Mouse (Mus musculus) neural tube, embryonic 14.5 days (tissue): ENCODE measurements around the gene Myo16. TPM values are rescaled to one million over a fixed set of nuclear protein-coding genes. Genes with fewer than 3 reads are reported as not detected.

Source experiments
- ATAC-seq: fragments of 200-750 bp; cut with Nextera tagmentation; 2 replicates; pipeline ENCODE4 v1.8.0; 2017; ENCODE audit warnings: low read depth, mild to moderate bottlenecking, moderate TSS enrichment, moderate library complexity
- H3K27ac ChIP-seq: fragments of 300-500 bp; sonication (generic); 2 replicates; pipeline ENCODE4 v1.5.1; 2014; ENCODE audit warnings: low read depth, mild to moderate bottlenecking, control low read depth, low read length, moderate library complexity, mixed read lengths
- H3K27me3 ChIP-seq: fragments of 300-500 bp; sonication (generic); 2 replicates; pipeline ENCODE4 v1.6.1; 2014; ENCODE audit warnings: low read length; ENCODE audit not compliant: control insufficient read depth, insufficient read depth
- H3K36me3 ChIP-seq: fragments of 300-500 bp; sonication (generic); 2 replicates; pipeline ENCODE4 v1.6.1; 2014; ENCODE audit warnings: low read length, mixed read lengths; ENCODE audit not compliant: control insufficient read depth, insufficient read depth
- H3K4me1 ChIP-seq: fragments of 300-500 bp; sonication (generic); 2 replicates; pipeline ENCODE4 v1.6.1; 2014; ENCODE audit warnings: low read length; ENCODE audit not compliant: control insufficient read depth, insufficient read depth
- H3K4me2 ChIP-seq: fragments of 300-500 bp; sonication (generic); 2 replicates; pipeline ENCODE4 v1.6.1; 2014; ENCODE audit warnings: mild to moderate bottlenecking, low read depth, low read length, control low read depth
- H3K4me3 ChIP-seq: fragments of 300-500 bp; sonication (generic); 2 replicates; pipeline ENCODE4 v1.5.1; 2014; ENCODE audit warnings: low read depth, low read length, control low read depth, mixed read lengths
- H3K9ac ChIP-seq: fragments of 300-500 bp; sonication (generic); replicated peaks from 2 replicates; pipeline ENCODE4 v1.6.1; 2014; ENCODE audit warnings: low read depth, mild to moderate bottlenecking, control low read depth, low read length, mixed read lengths
- H3K9me3 ChIP-seq: fragments of 300-500 bp; sonication (generic); 2 replicates; pipeline ENCODE4 v1.6.1; 2016; ENCODE audit warnings: low read length; ENCODE audit not compliant: control insufficient read depth
- WGBS: fragments of 180-500 bp; shearing (Covaris S2); extraction: QIAGEN DNeasy Blood & Tissue Kit; methylation state at CpG from one replicate; pipeline ENCODE4 v1.1.7; 2014; 5-methylcytosine and 5-hydroxymethylcytosine counted together
- polyA plus RNA-seq: library from polyadenylated mRNA; unstranded; fragments of >200 nt; fragmentation: Nextera tagmentation; extraction: Ambion mirVana; gene quantifications from 2 replicates; pipeline ENCODE4 v1.2.1, GENCODE M21; 2014

The Myo16 gene
- polyA plus RNA-seq, 1 experiment from 2014 or later = 11.8 TPM

DNA sequence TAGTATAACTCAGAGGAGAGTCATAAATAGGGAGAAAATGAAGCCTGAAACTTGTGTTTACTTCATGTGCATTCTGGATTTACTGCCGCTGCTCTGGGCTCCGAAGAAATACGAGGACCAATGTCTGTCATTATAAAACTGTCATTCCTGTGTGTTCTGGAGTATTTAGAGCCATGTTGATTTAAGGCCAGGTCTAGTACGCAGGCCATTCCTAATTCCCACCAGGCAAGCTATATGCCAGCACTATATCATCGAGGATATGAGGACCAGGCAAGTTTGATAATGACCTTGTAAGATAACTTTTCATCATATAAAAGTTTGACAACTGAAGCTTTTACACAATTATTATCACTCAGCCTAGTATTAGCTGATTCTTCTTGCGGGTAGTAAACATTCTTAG, 153.6 kb downstream of the Myo16 start:
- no peaks in the 10 kb centered on the region for H3K27me3 ChIP-seq
- 38% methylated on average over 6 of the region's 6 CpGs for WGBS
- H3K27ac ChIP-seq = no peak overlapping the region
- no peaks in the 10 kb centered on the region for H3K36me3 ChIP-seq
- no peak overlapping the region for H3K4me3 ChIP-seq
- ATAC-seq = peak; percentile 53; the same call in 1 of the 2 replicates
- peaks cover 7% of the 10 kb centered on the region for H3K4me1 ChIP-seq
- no peak overlapping the region for H3K4me2 ChIP-seq
- H3K9ac ChIP-seq = no peak overlapping the region
- no peaks in the 10 kb centered on the region for H3K9me3 ChIP-seq

DNA sequence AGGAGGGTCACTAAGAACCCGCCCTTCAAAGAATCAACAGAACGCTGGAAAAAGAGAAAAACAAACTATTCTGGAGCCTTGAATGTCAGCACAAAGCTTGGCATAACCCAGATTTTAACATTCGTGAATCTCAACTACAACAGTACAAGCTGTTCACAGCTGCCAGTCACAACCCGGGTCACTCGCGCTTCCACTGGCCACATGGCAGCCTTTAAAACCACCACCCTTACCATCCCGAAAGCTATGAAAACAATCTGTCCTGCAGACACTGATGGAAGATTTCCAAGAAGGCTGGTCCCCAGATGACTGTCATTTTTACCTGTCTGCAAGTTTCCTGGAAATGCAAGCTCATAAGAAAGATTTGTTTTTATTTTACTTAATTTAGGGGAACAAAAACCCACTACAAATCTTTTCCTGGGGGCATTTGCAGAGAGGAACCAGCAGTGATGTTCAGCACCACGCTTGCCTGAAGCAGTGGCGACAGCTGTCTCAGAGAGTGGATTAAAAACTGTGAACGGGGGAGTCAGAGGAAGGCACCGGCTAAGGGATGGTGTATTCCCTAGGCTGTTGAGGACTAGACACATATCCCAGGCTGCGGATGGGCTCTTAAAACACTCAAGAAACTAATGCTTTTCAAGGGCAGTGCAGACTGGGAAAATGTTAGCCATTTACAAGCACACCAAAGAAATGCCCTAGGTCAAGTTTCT, 154.2 kb downstream of the Myo16 start:
- WGBS = 34% methylated on average over 12 of the region's 12 CpGs
- no peak for ATAC-seq
- Histone ChIP-seq H3K4me2 (no peak overlapping the region), H3K9ac (no peak overlapping the region), H3K4me1 (peaks cover 7% of the 10 kb centered on the region), H3K27me3 (no peaks in the 10 kb centered on the region), H3K9me3 (no peaks in the 10 kb centered on the region), H3K36me3 (no peaks in the 10 kb centered on the region), H3K4me3 (no peak overlapping the region), H3K27ac (no peak overlapping the region)

DNA sequence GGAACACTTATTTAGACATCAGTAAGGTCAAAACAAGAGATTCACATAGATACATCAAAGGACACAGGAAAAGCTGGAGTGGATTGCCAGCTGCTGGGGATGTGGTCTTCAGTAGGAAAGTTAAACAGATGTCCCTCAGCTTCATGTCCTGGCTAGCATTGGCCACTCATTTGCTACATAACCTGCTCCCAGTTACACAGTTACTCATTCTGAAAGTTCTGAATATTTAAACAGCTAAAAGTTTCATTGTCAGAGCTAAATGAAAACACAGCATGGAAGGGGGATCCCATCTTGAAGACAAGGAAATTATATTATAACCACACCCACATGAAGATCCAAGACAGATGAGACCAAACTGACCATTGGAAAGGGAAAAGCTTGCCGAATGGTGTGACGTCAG, 156.8 kb downstream of the Myo16 start:
- no peaks in the 10 kb centered on the region for H3K27me3 ChIP-seq
- H3K4me2 ChIP-seq = no peak overlapping the region
- H3K4me3 ChIP-seq = no peak overlapping the region
- no peaks in the 10 kb centered on the region for H3K36me3 ChIP-seq
- 95% methylated on average over 2 of the region's 2 CpGs for WGBS
- H3K9me3 ChIP-seq = no peaks in the 10 kb centered on the region
- no peak overlapping the region for H3K9ac ChIP-seq
- H3K27ac ChIP-seq = no peak overlapping the region
- H3K4me1 ChIP-seq = peaks cover 7% of the 10 kb centered on the region
- no peak for ATAC-seq

DNA sequence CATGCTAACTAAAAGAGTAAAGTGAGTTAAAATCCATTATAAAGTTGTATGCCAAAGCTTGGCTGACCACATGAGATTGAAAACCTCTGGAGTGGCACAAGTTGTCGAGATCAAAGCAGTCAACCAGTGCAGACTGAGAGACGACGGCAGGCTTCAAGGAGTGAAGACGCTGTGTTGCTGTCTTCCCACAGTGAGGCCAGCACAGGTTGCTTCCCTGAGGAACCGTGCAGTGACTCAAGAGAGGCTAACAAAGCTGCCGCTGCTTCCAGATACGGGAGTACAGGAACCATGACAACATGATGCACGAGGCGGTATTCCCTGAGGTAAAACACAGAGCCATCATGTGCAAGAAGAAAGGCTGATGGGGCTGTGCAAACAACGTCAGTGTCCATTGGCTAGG, 158.6 kb downstream of the Myo16 start:
- WGBS = 61% methylated on average over 10 of the region's 10 CpGs

DNA sequence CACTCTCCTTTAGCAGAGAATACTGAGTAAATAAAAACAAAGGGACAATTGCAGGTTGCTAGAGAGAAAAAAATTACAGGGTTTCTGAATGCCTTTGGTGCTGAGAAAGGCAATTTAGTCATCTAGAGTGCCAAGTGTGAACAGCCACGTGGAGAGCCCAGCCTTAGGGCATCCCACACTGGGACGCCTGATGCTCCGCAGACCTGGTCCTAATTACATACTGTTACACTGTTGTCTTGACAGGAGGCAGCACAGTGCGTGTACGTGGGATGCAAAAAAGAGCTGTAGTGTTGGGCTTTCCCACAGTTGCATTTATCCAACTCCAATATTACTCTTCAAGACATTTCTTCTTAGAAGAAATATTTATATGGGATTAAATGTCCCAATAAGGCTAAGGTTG, 162.5 kb downstream of the Myo16 start:
- Histone ChIP-seq H3K9ac (no peak overlapping the region), H3K4me1 (no peaks in the 10 kb centered on the region), H3K27ac (no peak overlapping the region), H3K4me3 (no peak overlapping the region), H3K36me3 (no peaks in the 10 kb centered on the region), H3K9me3 (no peaks in the 10 kb centered on the region), H3K4me2 (no peak overlapping the region), H3K27me3 (no peaks in the 10 kb centered on the region)
- peak; percentile 51; the same call in 1 of the 2 replicates for ATAC-seq
- 48% methylated on average over 5 of the region's 5 CpGs for WGBS

More for the DNA sequence above, 158.6 kb downstream of the Myo16 start:
- Histone ChIP-seq H3K27me3 (no peaks in the 10 kb centered on the region), H3K4me1 (peaks cover 7% of the 10 kb centered on the region), H3K9ac (no peak overlapping the region), H3K4me3 (no peak overlapping the region), H3K36me3 (no peaks in the 10 kb centered on the region), H3K4me2 (no peak overlapping the region), H3K27ac (no peak overlapping the region), H3K9me3 (no peaks in the 10 kb centered on the region)
- no peak for ATAC-seq

DNA sequence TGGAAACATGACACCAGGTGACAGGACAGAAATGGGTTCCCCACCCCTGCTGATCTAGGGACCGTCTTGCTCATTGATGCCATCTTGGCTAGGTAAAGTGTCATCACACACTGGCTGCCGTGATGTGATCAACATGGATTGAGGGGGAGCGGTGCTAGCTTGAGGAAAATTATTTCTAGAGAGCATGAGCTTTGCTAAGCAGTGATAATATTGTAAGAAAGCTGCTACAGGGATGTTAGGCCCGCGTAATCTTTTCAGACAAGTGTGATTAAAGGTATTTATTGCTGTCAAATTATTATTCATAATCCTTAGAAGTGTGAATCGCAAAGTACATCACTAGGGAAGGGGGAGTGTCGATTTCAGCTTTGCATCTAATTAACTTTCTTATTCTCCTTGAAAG, 164.4 kb downstream of the Myo16 start:
- no peaks in the 10 kb centered on the region for H3K9me3 ChIP-seq
- no peak for ATAC-seq
- H3K27ac ChIP-seq = no peak overlapping the region
- H3K4me1 ChIP-seq = no peaks in the 10 kb centered on the region
- 79% methylated on average over 7 of the region's 7 CpGs for WGBS
- no peak overlapping the region for H3K4me2 ChIP-seq
- no peak overlapping the region for H3K9ac ChIP-seq
- no peaks in the 10 kb centered on the region for H3K27me3 ChIP-seq
- H3K4me3 ChIP-seq = no peak overlapping the region
- H3K36me3 ChIP-seq = no peaks in the 10 kb centered on the region

DNA sequence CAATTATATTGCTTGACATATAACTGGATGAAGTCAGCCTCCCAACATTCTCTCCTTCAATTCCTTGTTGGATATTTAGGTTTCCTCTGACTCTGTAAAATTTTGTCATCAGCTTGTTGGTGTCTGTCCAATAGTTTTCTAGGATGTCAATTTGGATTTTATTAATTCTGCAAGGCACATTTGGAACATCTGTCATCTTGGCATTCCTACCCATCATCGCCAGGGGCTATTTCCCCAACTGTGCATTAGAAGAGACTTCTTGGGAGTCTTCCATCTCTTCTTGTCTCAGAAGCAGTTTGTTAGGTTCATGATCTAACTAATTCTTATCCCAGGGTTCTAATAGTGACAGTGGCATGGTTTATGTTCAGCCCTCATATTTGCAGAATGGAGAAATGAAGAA, 196.7 kb downstream of the Myo16 start:
- Histone ChIP-seq H3K4me1 (no peaks in the 10 kb centered on the region), H3K4me3 (no peak overlapping the region), H3K27ac (no peak overlapping the region), H3K27me3 (no peaks in the 10 kb centered on the region), H3K36me3 (no peaks in the 10 kb centered on the region), H3K9me3 (no peaks in the 10 kb centered on the region), H3K9ac (no peak overlapping the region), H3K4me2 (no peak overlapping the region)
- 70% methylated on average over 1 of the region's 1 CpGs for WGBS
- ATAC-seq = no peak

DNA sequence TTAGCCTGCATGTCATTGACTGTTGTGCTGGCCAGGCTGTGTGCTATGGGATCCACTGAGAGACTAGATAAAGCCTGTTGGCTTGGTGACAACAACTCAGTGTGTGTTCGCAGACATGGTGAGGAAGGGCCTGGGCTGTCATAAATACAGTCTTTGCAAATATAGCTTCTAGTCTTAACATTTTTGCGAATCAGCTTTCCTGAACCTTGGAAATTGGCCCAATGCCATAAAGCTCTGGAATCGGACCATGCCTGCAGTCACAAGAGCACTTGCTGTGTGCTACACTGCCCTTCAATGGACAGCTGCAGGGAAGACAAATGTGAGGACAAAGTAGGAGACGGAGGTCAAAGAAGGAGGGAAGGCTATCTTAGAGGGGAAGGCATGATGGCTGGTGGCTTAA, 205.0 kb downstream of the Myo16 start:
- Histone ChIP-seq H3K4me2 (no peak overlapping the region), H3K27me3 (no peaks in the 10 kb centered on the region)
- ATAC-seq = no peak

DNA sequence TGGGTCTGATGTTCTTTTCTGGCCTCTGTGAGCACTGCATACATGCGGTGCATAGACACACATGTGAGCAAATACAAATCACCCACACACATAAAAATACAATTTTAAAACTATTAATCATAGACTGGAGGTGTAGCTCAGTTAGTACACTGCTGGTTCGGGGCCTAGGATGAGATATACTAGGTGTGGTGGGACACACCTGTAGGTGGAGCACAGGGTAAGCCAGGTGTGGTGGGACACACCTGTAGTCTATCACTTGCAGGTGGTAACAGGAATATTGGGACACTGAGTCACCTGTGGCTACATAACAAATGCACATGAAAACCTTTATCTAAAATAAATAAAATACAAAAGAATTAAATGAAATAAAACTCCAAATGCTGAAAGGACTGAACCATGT, 209.2 kb downstream of the Myo16 start:
- H3K4me2 ChIP-seq = no peak overlapping the region
- H3K9ac ChIP-seq = no peak overlapping the region
- ATAC-seq = no peak
- no peaks in the 10 kb centered on the region for H3K27me3 ChIP-seq
- H3K36me3 ChIP-seq = no peaks in the 10 kb centered on the region
- no peaks in the 10 kb centered on the region for H3K9me3 ChIP-seq
- H3K4me1 ChIP-seq = 0 out of 2 replicates have a peak, but pooled peaks cover 6% of the 10 kb centered on the region
- WGBS = 89% methylated on average over 2 of the region's 2 CpGs
- no peak overlapping the region for H3K4me3 ChIP-seq
- H3K27ac ChIP-seq = no peak overlapping the region

More for the DNA sequence above, 205.0 kb downstream of the Myo16 start:
- 78% methylated on average over 4 of the region's 4 CpGs for WGBS
- 0 out of 2 replicates have a peak, but pooled peaks cover 2% of the 10 kb centered on the region for H3K4me1 ChIP-seq
- no peak overlapping the region for H3K4me3 ChIP-seq
- H3K27ac ChIP-seq = no peak overlapping the region
- H3K9ac ChIP-seq = no peak overlapping the region
- H3K36me3 ChIP-seq = no peaks in the 10 kb centered on the region
- no peaks in the 10 kb centered on the region for H3K9me3 ChIP-seq
